Mouse (Mus musculus) ES-E14 (cell line): ENCODE measurements around the gene Melk. TPM values are rescaled to one million over a fixed set of nuclear protein-coding genes. Genes with fewer than 3 reads are reported as not detected.
A peak's percentile ranks its signal among the peaks of the same experiment; 100 is the strongest.

ENCODE experiments used
- DNase-seq: peaks from one replicate; pipeline ENCODE4 v3.0.0-alpha.2; 2013; ENCODE audit warnings: low read depth, low spot score
- H3K27ac ChIP-seq: 2 replicates; pipeline ENCODE4 v1.5.1; 2012; ENCODE audit warnings: low read depth, mild to moderate bottlenecking, low read length, moderate library complexity, mixed read lengths; ENCODE audit not compliant: poor library complexity, insufficient read depth, severe bottlenecking
- H3K36me3 ChIP-seq: 2 replicates; pipeline ENCODE4 v1.6.1; 2012; ENCODE audit warnings: mild to moderate bottlenecking, low read length, moderate library complexity, mixed read lengths; ENCODE audit not compliant: control insufficient read depth, poor library complexity, insufficient read depth, severe bottlenecking
- H3K4me1 ChIP-seq, 2 experiments: fragments of 150-350 bp in 1 of 2; sonication (generic) in 1 of 2; 2 replicates each; pipeline ENCODE4 v1.6.1; 2012; ENCODE audit warnings: low read length in 2 of 2, mild to moderate bottlenecking in 1 of 2, mixed read lengths in 1 of 2; ENCODE audit not compliant: control insufficient read depth in 2 of 2, insufficient read depth in 2 of 2, poor library complexity in 1 of 2
- H3K4me3 ChIP-seq, 2 experiments: fragments of 150-350 bp in 1 of 2; sonication (generic) in 1 of 2; 2 replicates each; pipeline ENCODE4 v1.5.1; 2012; ENCODE audit warnings: low read length in 2 of 2, low read depth in 1 of 2, mild to moderate bottlenecking in 1 of 2, mixed read lengths in 1 of 2; ENCODE audit not compliant: insufficient read depth in 1 of 2, poor library complexity in 1 of 2, severe bottlenecking in 1 of 2
- H3K9ac ChIP-seq: 2 replicates; pipeline ENCODE4 v1.6.1; 2012; ENCODE audit warnings: low read depth, mild to moderate bottlenecking, low read length, mixed read lengths; ENCODE audit not compliant: poor library complexity, insufficient read depth, severe bottlenecking
- H3K9me3 ChIP-seq: fragments of 150-350 bp; sonication (generic); 2 replicates; pipeline ENCODE4 v1.6.1; 2012; ENCODE audit warnings: low read depth, mild to moderate bottlenecking, low read length; ENCODE audit not compliant: control insufficient read depth, insufficient read depth
- CHD2 ChIP-seq: IDR thresholded peaks from 2 replicates; pipeline ENCODE4 v1.6.1; 2014; ENCODE audit warnings: mild to moderate bottlenecking, low read depth, low read length, inconsistent platforms
- HCFC1 ChIP-seq: IDR thresholded peaks from 2 replicates; pipeline ENCODE4 v1.6.1; 2012; ENCODE audit warnings: low read length, inconsistent platforms, borderline replicate concordance; ENCODE audit not compliant: insufficient read depth
- MAFK ChIP-seq: IDR thresholded peaks from 2 replicates; pipeline ENCODE4 v1.6.1; 2014; ENCODE audit warnings: mild to moderate bottlenecking, low read depth, low read length, inconsistent platforms; ENCODE audit not compliant: insufficient read depth
- ZC3H11A ChIP-seq: IDR thresholded peaks from 2 replicates; pipeline ENCODE4 v1.6.1; 2012; ENCODE audit warnings: low read depth, mild to moderate bottlenecking, inconsistent platforms, low read length, borderline replicate concordance
- ZNF384 ChIP-seq: IDR thresholded peaks from 2 replicates; pipeline ENCODE4 v1.6.1; 2012; ENCODE audit warnings: low read depth, low read length, inconsistent platforms
- in situ Hi-C, 2 experiments: fragments of 600-800 bp; cut with MboI; formaldehyde crosslinking; loops; one replicate each; pipeline ENCODE4 v1.15.1; 2025; ENCODE audit warnings: low sequenced_read_pairs in 2 of 2, inconsistent platforms in 1 of 2; ENCODE audit not compliant: unreplicated experiment in 2 of 2
- total RNA-seq: library from RNA; depleted of rRNA; stranded (reverse); fragments of 300-350 nt; gene quantifications from 2 replicates; pipeline ENCODE4 v1.2.3, GENCODE M21; 2012

Gene Melk
- total RNA-seq, 1 experiment = 34.4 TPM

- peaks cover 4% of the 10 kb centered on the region; the same call in 1 of the 2 replicates for H3K36me3 ChIP-seq
- no peak overlapping the region for H3K9ac ChIP-seq
- in situ Hi-C loops = no loop called here
- H3K4me1 ChIP-seq = no peaks in the 10 kb centered on the region
- H3K4me3 ChIP-seq = no peak overlapping the region
- no peak overlapping the region for H3K27ac ChIP-seq
- no peak for DNase-seq
- TF ChIP-seq CHD2 (no peak), MAFK (no peak), ZC3H11A (no peak), HCFC1 (no peak), ZNF384 (no peak)
- H3K9me3 ChIP-seq = no peaks in the 10 kb centered on the region
These were observed 19.8 kb downstream of the Melk start for GRCm38 (mm10) chr4:44320448-44320847.

- in situ Hi-C loops = no loop called here
- peaks cover 13% of the 10 kb centered on the region for H3K36me3 ChIP-seq
These were observed 21.4 kb downstream of the Melk start for GRCm38 (mm10) chr4:44322124-44322523.

DNA sequence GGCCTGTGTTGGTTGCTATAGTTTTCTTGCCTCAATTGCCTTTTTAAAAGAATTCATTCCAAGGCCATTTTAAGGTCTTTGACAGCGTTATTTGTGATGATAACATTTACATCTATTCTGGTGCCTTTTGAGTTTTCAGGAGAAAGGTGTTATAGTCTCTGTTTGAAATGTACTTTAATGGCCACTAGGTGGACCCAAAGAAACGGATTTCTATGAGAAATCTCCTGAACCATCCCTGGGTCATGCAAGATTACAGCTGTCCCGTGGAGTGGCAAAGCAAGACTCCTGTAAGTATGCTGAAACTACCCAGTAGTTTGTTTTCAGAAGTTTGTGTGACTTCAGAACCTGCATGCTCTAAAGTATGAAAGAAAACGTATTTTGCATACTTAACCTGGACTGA, 24.8 kb downstream of the Melk start:
- H3K9me3 ChIP-seq = no peaks in the 10 kb centered on the region
- H3K9ac ChIP-seq = no peak overlapping the region
- H3K4me1 ChIP-seq = no peaks in the 10 kb centered on the region
- H3K36me3 ChIP-seq = peaks cover 14% of the 10 kb centered on the region
- H3K4me3 ChIP-seq = no peak overlapping the region
- no peak overlapping the region for H3K27ac ChIP-seq
- in situ Hi-C loops = no loop called here
- DNase-seq = peak; percentile 16
- no peak for TF ChIP-seq HCFC1
- no peak for TF ChIP-seq ZNF384
- no peak for TF ChIP-seq CHD2
- TF ChIP-seq MAFK = no peak
- no peak for TF ChIP-seq ZC3H11A

More at GRCm38 (mm10) chr4:44322124-44322523, 21.4 kb downstream of the Melk start:
- no peak for TF ChIP-seq MAFK
- TF ChIP-seq HCFC1 = no peak
- TF ChIP-seq ZC3H11A = no peak
- no peak for TF ChIP-seq CHD2
- TF ChIP-seq ZNF384 = no peak
- Histone ChIP-seq H3K4me3 (no peak overlapping the region), H3K4me1 (no peaks in the 10 kb centered on the region), H3K27ac (no peak overlapping the region), H3K9ac (no peak overlapping the region), H3K9me3 (no peaks in the 10 kb centered on the region)
- no peak for DNase-seq

GRCm38 (mm10) chr4:44326721-44327120, 26.0 kb downstream of the Melk start:
- in situ Hi-C loops = no loop called here
- no peak for TF ChIP-seq ZNF384
- no peak for TF ChIP-seq MAFK
- TF ChIP-seq CHD2 = no peak
- TF ChIP-seq ZC3H11A = no peak
- no peak for TF ChIP-seq HCFC1
- H3K4me1 ChIP-seq = no peaks in the 10 kb centered on the region
- no peaks in the 10 kb centered on the region for H3K9me3 ChIP-seq
- H3K27ac ChIP-seq = no peak overlapping the region
- peaks cover 19% of the 10 kb centered on the region for H3K36me3 ChIP-seq
- H3K4me3 ChIP-seq = no peak overlapping the region
- no peak for DNase-seq
- H3K9ac ChIP-seq = no peak overlapping the region

DNA sequence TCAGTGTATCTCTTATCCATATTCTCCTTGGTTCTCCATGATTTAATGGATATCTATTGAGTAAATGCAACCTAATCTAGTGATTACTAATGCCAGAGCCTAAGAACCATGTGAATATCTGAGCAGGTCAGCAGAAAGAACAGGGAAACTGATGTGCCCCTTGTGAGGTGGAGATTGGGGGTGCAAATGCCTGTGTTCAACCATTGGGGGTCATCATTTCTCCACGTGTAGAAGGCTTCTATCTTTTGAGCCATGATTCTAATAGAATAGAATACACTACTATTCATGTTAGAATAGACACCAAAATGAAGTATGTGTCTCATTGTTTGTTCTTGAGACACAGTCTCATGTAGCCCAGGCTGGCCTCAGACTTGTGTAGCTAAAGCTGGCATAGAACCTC, 27.3 kb downstream of the Melk start:
- TF ChIP-seq HCFC1 = no peak
- TF ChIP-seq CHD2 = no peak
- no peak for TF ChIP-seq ZNF384
- no peak for TF ChIP-seq ZC3H11A
- TF ChIP-seq MAFK = no peak
- in situ Hi-C loops = no loop called here
- no peaks in the 10 kb centered on the region for H3K9me3 ChIP-seq
- H3K4me1 ChIP-seq = no peaks in the 10 kb centered on the region
- H3K36me3 ChIP-seq = peaks cover 19% of the 10 kb centered on the region
- H3K27ac ChIP-seq = no peak overlapping the region
- H3K9ac ChIP-seq = no peak overlapping the region
- no peak for DNase-seq
- H3K4me3 ChIP-seq = no peak overlapping the region
